Mouse (Mus musculus) limb, embryonic 11.5 days (tissue): ENCODE measurements around the gene Tapt1. TPM values are rescaled to one million over a fixed set of nuclear protein-coding genes. Genes with fewer than 3 reads are reported as not detected.

Source experiments
- ATAC-seq: fragments of 200-750 bp; cut with Nextera tagmentation; 2 replicates; pipeline ENCODE4 v1.8.0; 2017; ENCODE audit warnings: low read depth; ENCODE audit not compliant: insufficient number of reproducible peaks, low FRiP score, low TSS enrichment
- DNase-seq: peaks from one replicate; pipeline ENCODE4 v3.0.0-alpha.2; 2015; ENCODE audit warnings: low spot score
- H3K27ac ChIP-seq: fragments of 300-500 bp; sonication (generic); replicated peaks from 2 replicates; pipeline ENCODE4 v1.5.1; 2014; ENCODE audit warnings: low read depth, mild to moderate bottlenecking, low read length
- H3K27me3 ChIP-seq: fragments of 300-500 bp; sonication (generic); 2 replicates; pipeline ENCODE4 v1.6.1; 2014; ENCODE audit warnings: mild to moderate bottlenecking, low read length, mixed read lengths; ENCODE audit not compliant: control insufficient read depth, insufficient read depth
- H3K36me3 ChIP-seq: fragments of 300-500 bp; sonication (generic); 2 replicates; pipeline ENCODE4 v1.6.1; 2014; ENCODE audit warnings: mild to moderate bottlenecking, low read length, moderate library complexity, mixed read lengths; ENCODE audit not compliant: control insufficient read depth, insufficient read depth
- H3K4me1 ChIP-seq: fragments of 300-500 bp; sonication (generic); 2 replicates; pipeline ENCODE4 v1.6.1; 2014; ENCODE audit warnings: low read length, mixed read lengths; ENCODE audit not compliant: control insufficient read depth, insufficient read depth
- H3K4me2 ChIP-seq: fragments of 300-500 bp; sonication (generic); 2 replicates; pipeline ENCODE4 v1.6.1; 2014; ENCODE audit warnings: low read depth, mild to moderate bottlenecking, moderate library complexity; ENCODE audit not compliant: severe bottlenecking
- H3K4me3 ChIP-seq: fragments of 300-500 bp; sonication (generic); 2 replicates; pipeline ENCODE4 v1.5.1; 2014; ENCODE audit warnings: low read depth, low read length
- H3K9ac ChIP-seq: fragments of 300-500 bp; sonication (generic); 2 replicates; pipeline ENCODE4 v1.6.1; 2014; ENCODE audit warnings: mild to moderate bottlenecking, low read length
- H3K9me3 ChIP-seq: fragments of 300-500 bp; sonication (generic); 2 replicates; pipeline ENCODE4 v1.6.1; 2016; ENCODE audit warnings: low read length; ENCODE audit not compliant: control insufficient read depth
- WGBS: fragments of 180-500 bp; shearing (Covaris S2); extraction: QIAGEN DNeasy Blood & Tissue Kit; methylation state at CpG from one replicate; pipeline ENCODE4 v1.1.7; 2014; 5-methylcytosine and 5-hydroxymethylcytosine counted together
- polyA plus RNA-seq: library from polyadenylated mRNA; unstranded; fragments of >200 nt; fragmentation: Nextera tagmentation; extraction: Ambion mirVana; gene quantifications from 2 replicates; pipeline ENCODE4 v1.2.1, GENCODE M21; 2014

Tapt1 gene
- polyA plus RNA-seq, 1 experiment from 2014 or later = 36.1 TPM

DNA sequence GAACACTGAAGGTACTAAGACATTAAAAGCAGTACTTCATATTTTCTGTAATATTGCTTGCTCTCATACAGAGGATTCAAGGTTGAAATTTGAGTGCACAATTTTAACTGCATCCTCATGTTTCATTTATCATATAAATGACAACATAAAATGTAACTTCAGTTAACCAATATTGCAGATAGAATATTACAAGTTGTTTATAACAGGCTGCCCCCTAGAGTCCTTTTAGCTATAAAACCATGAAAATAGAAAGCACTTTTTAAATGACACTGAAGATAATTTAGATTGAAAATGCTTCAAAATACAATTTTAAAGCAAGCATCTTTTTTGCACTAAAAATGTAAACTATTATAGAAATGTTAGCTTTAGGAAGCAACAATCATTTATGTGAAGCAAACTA lies 24.8 kb downstream of the Tapt1 start:
- H3K4me1 ChIP-seq = no peaks in the 10 kb centered on the region; the same call in 1 of the 2 replicates
- ATAC-seq (no peak), DNase-seq (no peak)
- H3K36me3 ChIP-seq = no peaks in the 10 kb centered on the region; the same call in 1 of the 2 replicates
- no peak overlapping the region for H3K4me3 ChIP-seq
- no peak overlapping the region for H3K27ac ChIP-seq
- no peak overlapping the region for H3K4me2 ChIP-seq
- no peaks in the 10 kb centered on the region for H3K27me3 ChIP-seq
- no peaks in the 10 kb centered on the region for H3K9me3 ChIP-seq
- H3K9ac ChIP-seq = no peak overlapping the region

DNA sequence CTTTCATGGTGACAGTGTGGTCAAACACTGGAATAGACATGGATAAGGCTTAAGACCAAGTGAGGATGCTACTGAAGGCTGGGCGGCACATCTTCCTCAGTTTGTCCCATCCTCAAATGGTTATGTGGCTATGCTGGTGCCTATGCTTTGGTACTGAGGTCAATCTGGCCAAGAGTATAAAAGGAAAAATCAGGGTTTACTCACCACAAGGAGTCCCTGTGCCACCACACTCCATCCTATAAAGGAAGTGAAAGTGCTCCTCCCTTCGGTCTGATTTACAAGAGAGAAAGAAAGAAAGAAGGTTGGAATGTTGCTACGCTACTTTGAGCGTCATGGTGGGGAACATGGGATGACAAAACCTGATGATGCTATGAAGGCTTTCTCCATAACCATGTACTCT lies 27.3 kb downstream of the Tapt1 start:
- peak; percentile 16 for DNase-seq
- no peak overlapping the region for H3K4me3 ChIP-seq
- peaks cover under 1% of the 10 kb centered on the region; the same call in 1 of the 2 replicates for H3K36me3 ChIP-seq
- WGBS = 92% methylated on average over 4 of the region's 4 CpGs
- no peak overlapping the region for H3K9ac ChIP-seq
- no peak for ATAC-seq
- no peaks in the 10 kb centered on the region for H3K9me3 ChIP-seq
- no peaks in the 10 kb centered on the region; the same call in 1 of the 2 replicates for H3K4me1 ChIP-seq
- H3K27me3 ChIP-seq = no peaks in the 10 kb centered on the region
- H3K27ac ChIP-seq = no peak overlapping the region
- H3K4me2 ChIP-seq = no peak overlapping the region

DNA sequence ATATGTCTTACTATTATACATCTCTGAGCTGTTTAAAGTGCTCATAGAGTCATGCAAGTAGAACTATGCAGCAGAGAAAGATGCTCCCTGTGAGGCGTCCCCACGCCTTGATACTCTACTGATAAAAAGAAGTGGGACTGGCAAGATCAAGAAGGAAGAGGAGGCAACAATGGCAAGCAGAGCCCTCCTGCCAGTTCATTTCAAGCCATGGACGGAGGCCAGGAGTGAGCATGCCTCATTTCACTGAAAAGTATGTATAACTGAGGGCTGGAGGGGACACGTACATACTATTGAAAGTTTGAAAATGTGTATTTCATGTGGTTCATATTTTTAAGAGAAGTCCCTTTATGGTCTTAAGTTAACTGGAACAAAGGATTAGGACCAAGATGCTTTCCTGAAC lies 28.0 kb downstream of the Tapt1 start:
- Histone ChIP-seq H3K4me1 (no peaks in the 10 kb centered on the region; the same call in 1 of the 2 replicates), H3K36me3 (peaks cover 4% of the 10 kb centered on the region), H3K9ac (no peak overlapping the region), H3K4me3 (no peak overlapping the region), H3K9me3 (no peaks in the 10 kb centered on the region), H3K27ac (no peak overlapping the region), H3K4me2 (no peak overlapping the region), H3K27me3 (no peaks in the 10 kb centered on the region)
- WGBS = 91% methylated on average over 4 of the region's 4 CpGs
- DNase-seq (peak; percentile 13), ATAC-seq (no peak)

DNA sequence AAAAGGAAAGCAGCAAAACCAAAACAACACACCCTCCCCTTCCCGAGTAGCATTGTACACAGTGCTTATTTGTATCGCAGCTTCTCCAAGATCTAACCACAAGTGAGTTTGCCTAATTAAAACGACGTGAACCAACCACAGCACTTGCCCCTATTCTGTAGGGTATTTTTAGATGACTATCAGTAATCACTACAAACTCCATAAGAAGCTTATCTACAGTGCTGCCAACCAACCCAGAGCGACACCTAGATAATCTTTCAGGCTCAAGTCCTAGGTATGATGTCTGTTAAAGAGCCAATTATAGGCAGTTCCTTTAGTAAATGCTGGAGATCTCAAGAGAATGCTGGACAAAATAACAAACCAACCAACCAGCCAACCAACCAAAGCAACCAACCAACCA lies 28.6 kb downstream of the Tapt1 start:
- H3K4me3 ChIP-seq = no peak overlapping the region
- no peaks in the 10 kb centered on the region for H3K27me3 ChIP-seq
- no peak overlapping the region for H3K27ac ChIP-seq
- no peaks in the 10 kb centered on the region; the same call in 1 of the 2 replicates for H3K4me1 ChIP-seq
- H3K4me2 ChIP-seq = no peak overlapping the region
- no peaks in the 10 kb centered on the region for H3K9me3 ChIP-seq
- 62% methylated on average over 5 of the region's 5 CpGs for WGBS
- ATAC-seq = no peak
- peaks cover 8% of the 10 kb centered on the region for H3K36me3 ChIP-seq
- H3K9ac ChIP-seq = no peak overlapping the region
- DNase-seq = peak; percentile 16

DNA sequence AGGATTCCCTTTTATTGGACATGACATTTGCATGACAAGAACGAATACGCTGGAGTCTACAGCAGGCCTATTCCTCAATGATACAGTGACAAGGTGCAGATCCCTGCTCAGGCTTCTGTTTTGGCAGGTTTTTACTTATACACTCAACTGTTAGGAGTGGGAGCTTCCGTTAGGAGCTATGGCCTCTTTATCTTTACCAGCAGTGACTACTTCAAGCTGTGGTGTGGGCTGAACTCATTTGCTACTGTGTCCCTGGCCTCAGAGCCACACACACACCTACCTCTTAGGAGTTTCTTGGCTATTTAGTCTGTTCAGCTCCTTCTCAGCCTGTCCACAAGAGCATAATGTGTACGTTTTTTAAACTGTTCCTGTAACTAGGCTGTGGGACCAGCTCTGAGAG lies 30.3 kb downstream of the Tapt1 start:
- Histone ChIP-seq H3K4me2 (no peak overlapping the region), H3K9ac (no peak overlapping the region), H3K36me3 (peaks cover 8% of the 10 kb centered on the region), H3K27ac (no peak overlapping the region), H3K9me3 (no peaks in the 10 kb centered on the region), H3K27me3 (no peaks in the 10 kb centered on the region), H3K4me1 (no peaks in the 10 kb centered on the region; the same call in 1 of the 2 replicates), H3K4me3 (no peak overlapping the region)
- ATAC-seq (no peak), DNase-seq (peak; percentile 18)
- WGBS = 92% methylated on average over 4 of the region's 4 CpGs

DNA sequence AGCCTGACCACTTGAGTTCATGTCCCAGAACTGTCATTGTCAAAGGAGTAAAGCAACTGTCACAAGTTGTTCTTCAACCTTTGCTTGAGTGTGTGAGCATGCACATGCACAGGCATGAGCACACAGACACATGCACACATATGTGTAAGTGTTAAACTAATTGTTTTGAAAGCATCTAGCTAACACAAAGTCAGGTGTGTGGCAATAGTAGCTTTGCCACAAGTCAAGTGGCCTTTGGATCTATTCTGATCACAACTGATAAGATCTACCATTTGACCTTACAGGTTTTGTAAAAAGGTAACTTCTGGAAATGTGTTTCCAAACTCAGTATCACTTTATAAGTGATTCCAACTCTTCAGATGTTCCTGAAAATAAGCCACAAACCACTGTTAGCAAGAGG lies 39.1 kb downstream of the Tapt1 start:
- Histone ChIP-seq H3K4me2 (no peak overlapping the region), H3K36me3 (peaks cover 7% of the 10 kb centered on the region), H3K9me3 (no peaks in the 10 kb centered on the region), H3K4me3 (no peak overlapping the region), H3K27me3 (no peaks in the 10 kb centered on the region), H3K27ac (no peak overlapping the region), H3K4me1 (no peaks in the 10 kb centered on the region), H3K9ac (no peak overlapping the region)
- ATAC-seq = no peak
- no peak for DNase-seq

DNA sequence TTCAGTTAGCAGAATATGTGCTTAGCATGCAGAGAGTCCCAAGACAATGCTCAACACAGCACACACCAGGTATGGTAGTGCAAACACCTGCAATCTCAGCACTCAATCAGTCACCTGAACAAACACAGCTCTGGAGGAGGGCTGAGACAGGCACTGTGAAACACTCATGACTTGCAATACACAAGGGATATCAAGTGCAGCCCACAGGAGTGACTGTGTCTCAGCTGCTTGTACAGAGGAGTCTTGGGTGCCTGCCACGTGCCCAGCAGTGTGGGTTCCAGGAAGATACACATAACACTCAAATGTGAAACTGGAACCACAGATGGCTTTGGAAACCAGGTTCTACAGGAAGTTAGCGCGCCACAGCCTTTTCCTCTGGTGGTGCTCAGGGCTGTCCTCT lies 44.8 kb downstream of the Tapt1 start:
- Histone ChIP-seq H3K4me3 (no peak overlapping the region), H3K4me2 (no peak overlapping the region), H3K4me1 (no peaks in the 10 kb centered on the region), H3K9me3 (no peaks in the 10 kb centered on the region), H3K36me3 (no peaks in the 10 kb centered on the region), H3K9ac (no peak overlapping the region), H3K27ac (no peak overlapping the region), H3K27me3 (no peaks in the 10 kb centered on the region)
- no peak for DNase-seq
- no peak for ATAC-seq
- WGBS = 97% methylated on average over 3 of the region's 3 CpGs

DNA sequence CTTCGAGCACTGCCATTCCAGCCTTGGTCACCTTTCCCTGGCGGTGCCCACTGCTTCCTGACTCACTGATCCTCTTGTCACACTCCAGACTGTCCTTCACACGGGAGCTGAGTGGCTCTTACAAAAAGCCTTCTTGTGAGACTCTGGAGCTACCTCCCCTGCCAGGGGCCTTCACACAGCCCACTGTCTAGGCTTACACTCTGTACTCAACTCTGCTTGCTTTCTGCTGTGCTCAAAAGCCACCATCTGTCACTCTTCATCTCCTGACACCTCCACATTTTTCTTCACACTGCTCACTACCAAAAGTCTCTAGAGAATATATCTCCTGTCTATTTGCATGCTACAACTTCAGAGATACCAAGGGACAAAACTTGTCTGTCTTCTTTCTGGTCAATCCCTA lies 46.0 kb downstream of the Tapt1 start:
- ATAC-seq = no peak
- Histone ChIP-seq H3K36me3 (no peaks in the 10 kb centered on the region; the same call in 1 of the 2 replicates), H3K4me1 (no peaks in the 10 kb centered on the region), H3K9me3 (no peaks in the 10 kb centered on the region), H3K27ac (no peak overlapping the region), H3K27me3 (no peaks in the 10 kb centered on the region), H3K4me3 (no peak overlapping the region), H3K4me2 (no peak overlapping the region), H3K9ac (no peak overlapping the region)
- DNase-seq = no peak
- WGBS = 83% methylated on average over 3 of the region's 3 CpGs

DNA sequence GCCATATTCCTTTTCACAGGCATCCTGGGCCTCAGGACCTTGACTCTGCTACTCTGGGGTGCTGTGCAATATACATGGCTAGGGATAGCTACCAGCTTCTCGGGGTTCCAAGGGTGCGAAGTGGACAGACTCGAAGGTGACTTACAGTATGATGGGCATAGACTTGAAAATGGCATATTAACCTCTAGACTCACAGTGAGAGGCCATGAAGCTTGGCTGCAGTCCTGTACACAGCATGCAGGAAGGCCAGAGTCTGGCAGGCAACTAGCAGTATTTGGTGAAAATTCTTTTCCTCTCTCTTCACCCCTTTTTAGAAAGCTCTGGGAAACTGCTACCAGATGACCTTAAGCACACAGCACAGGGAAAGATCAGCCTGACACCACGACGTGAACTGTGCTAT lies 52.4 kb downstream of the Tapt1 start:
- Histone ChIP-seq H3K36me3 (no peaks in the 10 kb centered on the region; the same call in 1 of the 2 replicates), H3K9ac (no peak overlapping the region)

More for the DNA sequence above, 52.4 kb downstream of the Tapt1 start:
- Histone ChIP-seq H3K4me1 (no peaks in the 10 kb centered on the region), H3K4me3 (no peak overlapping the region), H3K27ac (no peak overlapping the region), H3K4me2 (no peak overlapping the region), H3K9me3 (no peaks in the 10 kb centered on the region), H3K27me3 (no peaks in the 10 kb centered on the region)
- DNase-seq (no peak), ATAC-seq (no peak)
- WGBS = 91% methylated on average over 5 of the region's 5 CpGs
